Comparison of ENCODE assay signal across 25 mouse cellular contexts in the genomic region with DNA sequence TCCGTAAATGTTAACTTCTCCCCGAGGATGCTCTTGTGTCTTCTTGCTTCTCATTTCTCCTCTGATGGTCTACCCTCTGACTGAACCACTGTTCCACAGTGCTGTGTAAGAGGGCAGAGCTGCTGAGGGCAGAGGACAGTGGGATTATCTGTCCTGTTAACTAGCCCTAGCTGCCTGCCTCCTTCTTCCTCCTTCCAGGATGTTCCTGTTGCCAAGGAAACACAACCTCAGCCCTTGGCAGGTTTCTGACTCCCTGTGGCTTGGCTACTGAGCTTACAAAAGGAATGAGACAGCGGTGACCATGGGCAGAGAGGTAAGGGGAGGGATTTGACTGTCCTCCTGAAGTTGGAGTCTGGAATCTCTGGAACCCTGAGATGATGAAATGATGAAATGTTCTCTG. TPM values are rescaled to one million over a fixed set of nuclear protein-coding genes. Genes with fewer than 3 reads are reported as not detected.
DNase-seq lines count a peak whose midpoint lies in the region; ATAC-seq and TF ChIP-seq lines count a peak whose summit lies in the region.
"Had no signal": no experiment of that assay in that cellular context is flagged by ENCODE, and none has a peak within 500 bp of the region (broad histone marks: within the 10 kb centered on the region; RNA-seq: fewer than 3 reads in every experiment).

No protein-coding gene starts in this region.

- no peak for TF ChIP-seq POLR2A in brain, embryonic 14.5 days (IDR thresholded peaks at IDR 0.05; ENCODE audit: borderline replicate concordance, extremely low read depth, insufficient read depth, insufficient read length, poor library complexity, severe bottlenecking)

- no peaks in the 10 kb centered on the region for H3K36me3 ChIP-seq in hindbrain, postnatal 0 days (ENCODE audit: insufficient read depth, low read length)
- H3K36me3 ChIP-seq in hindbrain, embryonic 11.5 days (ENCODE audit: control insufficient read depth, insufficient read depth, low read length), result no peaks in the 10 kb centered on the region
- no peaks in the 10 kb centered on the region for H3K36me3 ChIP-seq in midbrain, embryonic 16.5 days (ENCODE audit: control insufficient read depth, insufficient read depth, low read length)
- H3K36me3 ChIP-seq in midbrain, embryonic 11.5 days (ENCODE audit: control insufficient read depth, insufficient read depth, low read length), result no peaks in the 10 kb centered on the region
- H3K36me3 ChIP-seq: embryonic facial prominence, embryonic 12.5 days; forebrain, embryonic 12.5 days; heart, embryonic 15.5 days had no signal

- H3K9ac ChIP-seq in hindbrain, postnatal 0 days (replicated peaks; ENCODE audit: low read length), result no peak overlapping the region
- H3K9ac ChIP-seq in hindbrain, embryonic 11.5 days (ENCODE audit: low read depth, low read length), result no peak overlapping the region
- no peak overlapping the region for H3K9ac ChIP-seq in midbrain, embryonic 16.5 days (ENCODE audit: low read depth, low read length)
- H3K9ac ChIP-seq in midbrain, embryonic 11.5 days (ENCODE audit: low read length), result no peak overlapping the region
- H3K9ac ChIP-seq: embryonic facial prominence, embryonic 12.5 days; forebrain, embryonic 12.5 days; heart, embryonic 15.5 days had no signal

- no peaks in the 10 kb centered on the region for H3K9me3 ChIP-seq in hindbrain, postnatal 0 days (ENCODE audit: low read length)
- no peaks in the 10 kb centered on the region for H3K9me3 ChIP-seq in hindbrain, embryonic 11.5 days (ENCODE audit: control insufficient read depth, low read length)
- H3K9me3 ChIP-seq in midbrain, embryonic 16.5 days (replicated peaks; ENCODE audit: control insufficient read depth, low read length, poor library complexity, severe bottlenecking), result no peaks in the 10 kb centered on the region
- H3K9me3 ChIP-seq in midbrain, embryonic 11.5 days (ENCODE audit: control insufficient read depth, low read length), result no peaks in the 10 kb centered on the region
- H3K9me3 ChIP-seq: embryonic facial prominence, embryonic 12.5 days; forebrain, embryonic 12.5 days; heart, embryonic 15.5 days had no signal

- no peak for ATAC-seq in hindbrain, postnatal 0 days
- ATAC-seq in hindbrain, embryonic 11.5 days (ENCODE audit: low FRiP score), result no peak
- ATAC-seq in midbrain, embryonic 16.5 days, result 0 out of 2 replicates have a peak, but pooled peaks have one; percentile 57
- no peak for ATAC-seq in midbrain, embryonic 11.5 days (ENCODE audit: low FRiP score)
- ATAC-seq in granulocyte monocyte progenitor cell, adult 5-6 weeks (replicated peaks; ENCODE audit: poor library complexity, severe bottlenecking), result no peak
- ATAC-seq: forebrain, embryonic 16.5 days; intestine, embryonic 16.5 days; Patski had no signal

- no peak overlapping the region for H3K4me2 ChIP-seq in hindbrain, postnatal 0 days (ENCODE audit: low read depth, low read length)
- no peak overlapping the region for H3K4me2 ChIP-seq in hindbrain, embryonic 11.5 days (replicated peaks; ENCODE audit: low read depth, low read length)
- H3K4me2 ChIP-seq in midbrain, embryonic 16.5 days (ENCODE audit: low read length), result no peak overlapping the region
- H3K4me2 ChIP-seq in midbrain, embryonic 11.5 days, result no peak overlapping the region
- H3K4me2 ChIP-seq: embryonic facial prominence, embryonic 12.5 days; forebrain, embryonic 12.5 days; heart, embryonic 11.5 days; heart, embryonic 15.5 days had no signal

- H3K27ac ChIP-seq in hindbrain, postnatal 0 days, result no peak overlapping the region
- no peak overlapping the region for H3K27ac ChIP-seq in hindbrain, embryonic 11.5 days (ENCODE audit: low read depth, low read length)
- H3K27ac ChIP-seq in midbrain, embryonic 16.5 days (ENCODE audit: low read length), result no peak overlapping the region
- H3K27ac ChIP-seq in midbrain, embryonic 11.5 days (ENCODE audit: low read depth, low read length), result no peak overlapping the region
- H3K27ac ChIP-seq: embryonic facial prominence, embryonic 12.5 days; forebrain, embryonic 12.5 days; heart, adult 2 months; heart, embryonic 15.5 days had no signal

- H3K4me1 ChIP-seq in hindbrain, postnatal 0 days (ENCODE audit: insufficient read depth, low read length), result no peaks in the 10 kb centered on the region
- no peaks in the 10 kb centered on the region for H3K4me1 ChIP-seq in hindbrain, embryonic 11.5 days (replicated peaks; ENCODE audit: control insufficient read depth, insufficient read depth, low read length)
- peaks cover 4% of the 10 kb centered on the region; the same call in 1 of the 2 replicates for H3K4me1 ChIP-seq in midbrain, embryonic 16.5 days (ENCODE audit: control insufficient read depth, insufficient read depth, low read length)
- H3K4me1 ChIP-seq in midbrain, embryonic 11.5 days (ENCODE audit: control insufficient read depth, insufficient read depth, low read length), result no peaks in the 10 kb centered on the region
- H3K4me1 ChIP-seq: embryonic facial prominence, embryonic 12.5 days; heart, embryonic 15.5 days had no signal

- DNase-seq in cerebellum, postnatal 14 days, result peak; percentile 58 to 74
- no peak for DNase-seq in cerebellum, postnatal 36 days
- peak; percentile 52 for DNase-seq in hindbrain, postnatal 0 days (ENCODE audit: low spot score)
- DNase-seq in hindbrain, embryonic 11.5 days (ENCODE audit: low spot score), result no peak
- no peak for DNase-seq in midbrain, embryonic 11.5 days (ENCODE audit: low spot score, missing footprints)
- peak; percentile 46 for DNase-seq in brain, embryonic 14.5 days (ENCODE audit: low read depth)
- DNase-seq: adrenal gland, adult 2 months; adrenal gland, postnatal 25 days; cerebellum, adult 11 months; cerebellum, adult 9-10 months; embryo, embryonic 11 days; gastrocnemius, postnatal 10 days; heart, adult 2 months; heart, postnatal 14 days had no signal

- WGBS in hindbrain, postnatal 0 days, result 61% methylated on average over 3 of the region's 3 CpGs
- 59% methylated on average over 3 of the region's 3 CpGs for WGBS in hindbrain, embryonic 11.5 days
- WGBS in midbrain, embryonic 16.5 days, result 52% methylated on average over 3 of the region's 3 CpGs
- 58% methylated on average over 3 of the region's 3 CpGs for WGBS in midbrain, embryonic 11.5 days

- no peak for TF ChIP-seq CTCF in hindbrain, postnatal 0 days (IDR thresholded peaks at IDR 0.05; ENCODE audit: low read depth)
- no peak for TF ChIP-seq CTCF in brain, embryonic 14.5 days (IDR thresholded peaks at IDR 0.05; ENCODE audit: borderline replicate concordance, extremely low read depth, insufficient read depth, insufficient read length)

- H3K4me3 ChIP-seq in hindbrain, postnatal 0 days (ENCODE audit: low read length), result no peak overlapping the region
- H3K4me3 ChIP-seq in hindbrain, embryonic 11.5 days (ENCODE audit: low read depth, low read length), result no peak overlapping the region
- H3K4me3 ChIP-seq in midbrain, embryonic 16.5 days (ENCODE audit: low read depth, low read length), result no peak overlapping the region
- no peak overlapping the region for H3K4me3 ChIP-seq in midbrain, embryonic 11.5 days (ENCODE audit: low read depth, low read length)
- H3K4me3 ChIP-seq: embryonic facial prominence, embryonic 12.5 days; forebrain, embryonic 12.5 days; heart, adult 2 months; heart, embryonic 15.5 days had no signal

- no peaks in the 10 kb centered on the region for H3K27me3 ChIP-seq in hindbrain, postnatal 0 days (ENCODE audit: insufficient read depth, low read length)
- H3K27me3 ChIP-seq in hindbrain, embryonic 11.5 days (ENCODE audit: control insufficient read depth, insufficient read depth, low read length), result no peaks in the 10 kb centered on the region
- H3K27me3 ChIP-seq in midbrain, embryonic 16.5 days (ENCODE audit: control insufficient read depth, insufficient read depth, low read depth, low read length), result no peaks in the 10 kb centered on the region
- no peaks in the 10 kb centered on the region for H3K27me3 ChIP-seq in midbrain, embryonic 11.5 days (ENCODE audit: control insufficient read depth, insufficient read depth, low read length)
- H3K27me3 ChIP-seq: embryonic facial prominence, embryonic 12.5 days; forebrain, embryonic 12.5 days had no signal

RNA-seq across cellular contexts. Expression of a gene that starts 32.2 kb away (rescaled TPM):
- 80.0 and 84.8 TPM in 2 replicates for total RNA-seq in hindbrain, postnatal 0 days (2014; rRNA removed)
- 58.7 and 62.4 TPM in 2 replicates for polyA plus RNA-seq in hindbrain, postnatal 0 days (2015; fragmentation: Nextera tagmentation; extraction: Ambion mirVana)
- 3.9 and 5.0 TPM in 2 replicates for polyA plus RNA-seq in hindbrain, embryonic 11.5 days (2014; fragmentation: Nextera tagmentation; extraction: Ambion mirVana)
- 61.4 and 72.2 TPM in 2 replicates for polyA plus RNA-seq in midbrain, embryonic 16.5 days (2015; fragmentation: Nextera tagmentation; extraction: Ambion mirVana)
- polyA plus RNA-seq in midbrain, embryonic 11.5 days (2014; fragmentation: Nextera tagmentation; extraction: Ambion mirVana), result 2.3 and 2.8 TPM in 2 replicates
- 20.5 and 33.7 TPM in 2 replicates for polyA plus RNA-seq in brain, embryonic 14.5 days (2012; rRNA removed)
- total RNA-seq in granulocyte monocyte progenitor cell, adult 5-6 weeks (2014; fragmentation: Nextera tagmentation), result not detected in 2 replicates
- not detected in 2 replicates for total RNA-seq in granulocyte monocyte progenitor cell, adult 5-6 weeks (2017)
- total RNA-seq: common myeloid progenitor, adult 5-6 weeks; hematopoietic stem cell, adult 5-6 weeks had no signal

Comparison
In these comparisons a context has a peak if more than half of its experiments do, and no peak if none do; other contexts are left out.
1. DNase-seq: peak in cerebellum, postnatal 14 days (2 of 2), hindbrain, postnatal 0 days (single experiment) and brain, embryonic 14.5 days (single experiment); none in cerebellum, postnatal 36 days (0 of 2), hindbrain, embryonic 11.5 days (single experiment) and midbrain, embryonic 11.5 days (single experiment).